Mouse (Mus musculus): ENCODE results near the gene Raver2.

DNA sequence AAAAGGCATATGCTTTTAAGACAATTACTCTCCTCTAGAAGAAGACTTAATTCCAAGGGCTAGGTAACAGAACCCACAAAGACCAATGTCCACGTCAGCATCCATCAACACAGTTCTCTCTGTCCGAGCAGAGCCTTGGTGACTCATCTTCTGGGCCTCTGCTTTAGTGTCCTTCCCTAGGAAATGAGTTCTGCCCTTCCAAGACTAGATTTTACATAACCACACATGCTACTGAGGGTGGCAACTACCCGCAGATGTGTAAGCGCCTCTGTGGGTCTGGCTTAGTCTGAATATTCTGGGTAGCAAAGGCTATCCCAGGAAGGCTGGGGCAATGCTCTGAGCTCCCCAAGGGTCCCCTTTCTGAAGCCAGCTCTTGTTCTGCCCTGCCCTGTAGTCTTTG lies 97.0 kb downstream of the Raver2 start:
- no peak for TF ChIP-seq CHD2 (IDR thresholded peaks at IDR 0.05; ENCODE audit: low read depth, low read length)
- no peak for TF ChIP-seq MAFK (IDR thresholded peaks at IDR 0.05; ENCODE audit: insufficient read depth, low read depth, low read length)
- TF ChIP-seq ZC3H11A (IDR thresholded peaks at IDR 0.05; ENCODE audit: borderline replicate concordance, low read depth, low read length) = no peak
